Mouse (Mus musculus): ENCODE measurements around the gene Asap2. TPM values are rescaled to one million over a fixed set of nuclear protein-coding genes. Genes with fewer than 3 reads are reported as not detected.
A peak's percentile ranks its signal among the peaks of the same experiment; 100 is the strongest.
"Not testable (repeated sequence)": the region's sequence is repeated elsewhere in the genome, so short reads cannot be mapped to it uniquely, and the experiment has no call there.

Asap2 gene
- total RNA-seq (2021), result 10 to 100 TPM; 37.6 to 40.3 TPM

- intact Hi-C loops (cut with DNase I), result not testable (repeated sequence)
- DNase-seq (ENCODE audit: extremely low spot score in 1 of 2, low spot score in 2 of 2), result peak; percentile 23 to 70
Observed at GRCm38 (mm10) chr12:20990132-20990531, at the start of gene Asap2. TSS of gene Asap2 (plus strand) at chr12:20990459.

GRCm38 (mm10) chr12:20947051-20947997 is 42.9 kb upstream of the Asap2 start:
- intact Hi-C loops (cut with DNase I); DNase-seq (ENCODE audit: extremely low spot score in 1 of 2, low spot score in 2 of 2): not testable (repeated sequence)

GRCm38 (mm10) chr12:20990579-20990978 is 320 bp downstream of the Asap2 start:
- intact Hi-C loops (cut with DNase I), result not testable (repeated sequence)
- DNase-seq (ENCODE audit: extremely low spot score in 1 of 2, low spot score in 2 of 2), result peak in 1 of 2 experiments; percentile 17

- intact Hi-C loops (cut with DNase I); DNase-seq (ENCODE audit: extremely low spot score in 1 of 2, low spot score in 2 of 2): not testable (repeated sequence)
Observed at GRCm38 (mm10) chr12:21030875-21031274, 40.6 kb downstream of the Asap2 start.

- DNase-seq (ENCODE audit: extremely low spot score in 1 of 2, low spot score in 2 of 2); intact Hi-C loops (cut with DNase I): not testable (repeated sequence)
Observed at GRCm38 (mm10) chr12:21046716-21047115, 56.5 kb downstream of the Asap2 start.

DNA sequence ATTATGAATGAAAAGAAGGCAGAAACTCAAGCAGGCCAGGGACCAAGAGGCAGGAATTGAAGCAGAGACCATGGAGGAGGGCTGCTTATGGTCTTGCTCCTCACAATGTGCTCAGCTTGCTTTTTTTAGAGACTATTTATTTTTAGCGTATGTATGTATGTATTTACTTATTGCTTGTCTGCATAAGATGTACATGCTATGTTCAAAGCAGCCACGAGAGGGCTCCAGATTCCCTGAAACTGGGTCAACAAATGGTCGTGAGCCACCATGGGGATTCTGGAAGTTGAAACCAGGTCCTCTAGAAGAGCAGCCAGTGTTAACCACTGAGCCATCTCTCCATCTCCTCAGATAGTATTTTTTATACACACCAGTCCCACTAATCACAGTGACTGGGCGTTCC is 85.5 kb downstream of the Asap2 start:
- intact Hi-C loops (cut with DNase I), result loop anchor here (10.0 kb wide), 1 partner anchor 189 kb away; no protein-coding TSS in a partner anchor
- DNase-seq (ENCODE audit: extremely low spot score in 1 of 2, low spot score in 2 of 2), result peak; percentile 59 to 79

- DNase-seq (ENCODE audit: extremely low spot score in 1 of 2, low spot score in 2 of 2); intact Hi-C loops (cut with DNase I): not testable (repeated sequence)
Observed at GRCm38 (mm10) chr12:21090168-21090567, 99.9 kb downstream of the Asap2 start.

DNA sequence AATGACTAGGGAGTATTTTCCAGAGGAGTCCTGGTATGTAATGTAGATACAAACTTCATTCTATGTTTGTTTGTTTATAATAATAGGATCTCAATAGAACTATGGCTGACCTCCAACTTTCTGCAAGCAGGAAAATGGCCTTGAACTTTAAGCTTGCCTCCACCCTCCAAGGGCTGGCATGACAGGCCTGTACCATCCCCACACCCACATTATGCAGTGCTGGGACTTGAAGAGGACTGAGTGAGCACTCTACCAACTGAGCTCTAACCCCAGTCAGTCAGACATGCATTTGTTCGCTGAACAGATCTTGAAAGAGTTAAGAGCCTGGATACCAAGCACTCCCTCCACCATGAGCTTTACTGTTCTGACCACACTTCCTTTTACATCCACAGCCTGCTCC is 102.2 kb downstream of the Asap2 start:
- intact Hi-C loops (cut with DNase I); DNase-seq (ENCODE audit: extremely low spot score in 1 of 2, low spot score in 2 of 2): not testable (repeated sequence)

DNA sequence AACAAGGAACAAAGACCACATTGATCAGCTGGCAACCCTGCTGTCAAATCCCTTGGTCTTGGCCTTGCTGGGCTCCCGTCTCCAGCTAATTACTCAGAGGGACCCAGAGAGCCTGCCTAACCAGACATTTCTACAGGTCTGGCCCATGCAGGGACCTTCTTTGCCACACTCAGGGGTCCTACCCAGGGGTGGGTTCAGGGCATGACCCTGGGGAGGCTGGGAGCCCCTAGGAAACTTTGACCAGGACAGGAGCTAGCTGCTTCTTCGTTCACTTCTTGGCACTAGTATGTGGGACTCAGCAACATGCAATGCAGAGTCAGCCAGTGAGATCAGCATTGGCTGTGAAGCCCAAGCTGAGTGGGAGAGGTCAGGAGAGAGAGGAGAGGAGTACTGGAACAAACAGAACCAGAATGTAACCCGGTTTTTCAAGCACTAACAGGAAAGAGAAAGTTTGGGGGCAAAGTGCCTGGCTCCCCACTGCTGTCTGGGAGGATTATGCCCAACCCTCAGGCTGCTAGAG is 107.6 kb downstream of the Asap2 start:
- intact Hi-C loops (cut with DNase I); DNase-seq (ENCODE audit: extremely low spot score in 1 of 2, low spot score in 2 of 2): not testable (repeated sequence)

DNA sequence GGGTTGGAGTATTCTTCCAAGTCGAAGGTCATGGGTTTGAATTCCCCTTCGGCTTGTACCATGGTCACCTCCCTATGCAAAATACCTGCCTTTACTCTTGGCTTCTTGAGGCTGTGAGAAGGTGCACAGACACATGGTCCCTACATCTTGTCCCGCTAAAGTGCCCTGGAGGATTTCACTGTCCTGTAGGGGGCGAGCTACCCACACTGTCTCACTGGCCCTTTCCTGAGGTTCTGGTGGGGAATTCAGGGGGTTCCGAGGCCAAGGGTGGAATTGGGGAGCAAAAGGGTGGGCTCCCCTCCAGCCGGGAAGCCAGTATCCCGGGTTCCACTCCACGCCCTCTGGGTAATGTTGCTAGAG is 120.8 kb downstream of the Asap2 start:
- not testable (repeated sequence) for DNase-seq (ENCODE audit: extremely low spot score in 1 of 2, low spot score in 2 of 2)
- intact Hi-C loops (cut with DNase I), result loop anchor here (2.0 to 5.0 kb wide), 3 partner anchors 51 to 156 kb away; no protein-coding TSS in a partner anchor

DNA sequence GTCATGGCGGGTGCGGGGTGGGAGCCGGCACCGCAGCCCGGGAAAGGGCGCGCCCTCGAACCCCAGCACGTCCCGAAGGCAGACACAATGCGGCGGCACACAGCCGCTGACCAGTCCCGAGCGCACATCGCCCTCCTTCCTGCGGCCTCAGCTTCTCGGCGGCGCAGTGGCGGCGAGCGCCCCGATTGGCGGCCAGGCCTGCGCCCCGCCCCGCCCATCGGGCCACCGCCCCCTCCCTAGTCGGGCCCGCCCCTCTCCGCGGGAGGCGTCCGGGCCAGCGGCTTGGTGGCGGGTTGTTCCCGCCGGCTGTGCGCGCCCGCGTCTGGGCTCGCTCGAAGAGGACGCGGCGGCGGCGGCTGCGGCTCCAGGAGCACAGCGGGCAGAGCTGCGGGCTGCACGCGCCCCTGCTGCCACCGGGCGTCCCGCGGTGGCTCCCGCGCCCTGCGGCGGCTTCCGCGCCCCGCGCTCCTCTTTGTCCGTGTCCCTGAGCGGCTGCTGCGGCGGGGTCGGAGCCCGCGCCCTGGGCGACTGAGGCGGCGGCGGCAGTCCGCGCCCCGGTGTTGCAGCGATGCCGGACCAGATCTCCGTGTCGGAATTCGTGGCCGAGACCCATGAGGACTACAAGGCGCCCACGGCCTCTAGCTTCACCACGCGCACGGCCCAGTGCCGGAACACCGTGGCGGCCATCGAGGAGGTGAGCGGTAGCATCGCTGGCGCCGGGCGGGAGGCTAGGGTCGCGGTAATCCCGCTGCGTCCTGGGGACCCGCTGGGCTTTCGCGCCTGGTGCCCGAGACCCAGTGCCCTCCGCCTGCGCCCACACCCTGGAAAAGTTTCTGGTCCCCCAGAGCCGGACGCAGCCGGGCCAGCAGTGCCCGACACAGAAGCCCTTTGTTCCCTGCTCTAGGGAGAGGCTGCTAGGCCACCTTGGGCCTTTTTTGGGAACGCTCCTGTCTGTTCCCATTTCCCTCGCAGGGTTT is 121.5 kb downstream of the Asap2 start:
- DNase-seq (ENCODE audit: extremely low spot score in 1 of 2, low spot score in 2 of 2), result peak; percentile 57 to 93
- intact Hi-C loops (cut with DNase I), result loop anchor here (1.0 to 5.0 kb wide), 4 partner anchors 51 to 155 kb away; no protein-coding TSS in a partner anchor

DNA sequence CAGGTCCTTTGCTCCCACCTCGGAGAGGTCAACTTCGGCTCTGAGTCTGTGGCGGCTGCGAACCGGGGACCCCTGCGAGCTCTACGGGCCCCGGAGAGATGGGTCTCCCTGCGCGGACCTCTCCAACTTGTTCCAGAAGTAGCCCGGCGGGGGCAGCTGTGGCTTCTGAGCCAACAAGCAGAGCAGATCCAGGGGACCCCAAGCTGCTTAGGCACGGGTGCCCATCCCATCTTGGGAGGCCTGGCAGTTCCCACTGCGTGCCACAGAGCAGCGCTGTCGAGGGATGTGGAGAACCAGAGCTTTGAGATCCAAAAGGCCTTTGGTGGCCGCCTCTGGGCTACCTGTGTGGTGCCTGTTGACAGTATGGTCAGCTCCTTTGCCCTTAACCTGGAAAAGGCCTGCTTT is 122.2 kb downstream of the Asap2 start:
- DNase-seq (ENCODE audit: extremely low spot score in 1 of 2, low spot score in 2 of 2), result peak; percentile 76 to 81
- intact Hi-C loops (cut with DNase I), result loop anchor here (1.0 to 5.0 kb wide), 3 partner anchors 50 to 115 kb away; no protein-coding TSS in a partner anchor

GRCm38 (mm10) chr12:21119446-21119845 is 129.2 kb downstream of the Asap2 start:
- intact Hi-C loops (cut with DNase I), result no loop called here
- DNase-seq (ENCODE audit: extremely low spot score in 1 of 2, low spot score in 2 of 2), result no peak

- intact Hi-C loops (cut with DNase I), result no loop called here
- no peak for DNase-seq (ENCODE audit: extremely low spot score in 1 of 2, low spot score in 2 of 2)
Observed at GRCm38 (mm10) chr12:21122818-21123217, 132.6 kb downstream of the Asap2 start.

GRCm38 (mm10) chr12:21123647-21124046 is 133.4 kb downstream of the Asap2 start:
- DNase-seq (ENCODE audit: extremely low spot score in 1 of 2, low spot score in 2 of 2), result no peak
- intact Hi-C loops (cut with DNase I), result no loop called here

- intact Hi-C loops (cut with DNase I), result no loop called here
- no peak for DNase-seq (ENCODE audit: extremely low spot score in 1 of 2, low spot score in 2 of 2)
Observed at GRCm38 (mm10) chr12:21125675-21126470, 135.6 kb downstream of the Asap2 start.

- intact Hi-C loops (cut with DNase I), result no loop called here
- no peak for DNase-seq (ENCODE audit: extremely low spot score in 1 of 2, low spot score in 2 of 2)
Observed at GRCm38 (mm10) chr12:21126516-21126915, 136.3 kb downstream of the Asap2 start.

All from left cerebral cortex, postnatal 10 days (tissue).